Mouse (Mus musculus): Measurements from ENCODE around the gene Csf2ra.

DNA sequence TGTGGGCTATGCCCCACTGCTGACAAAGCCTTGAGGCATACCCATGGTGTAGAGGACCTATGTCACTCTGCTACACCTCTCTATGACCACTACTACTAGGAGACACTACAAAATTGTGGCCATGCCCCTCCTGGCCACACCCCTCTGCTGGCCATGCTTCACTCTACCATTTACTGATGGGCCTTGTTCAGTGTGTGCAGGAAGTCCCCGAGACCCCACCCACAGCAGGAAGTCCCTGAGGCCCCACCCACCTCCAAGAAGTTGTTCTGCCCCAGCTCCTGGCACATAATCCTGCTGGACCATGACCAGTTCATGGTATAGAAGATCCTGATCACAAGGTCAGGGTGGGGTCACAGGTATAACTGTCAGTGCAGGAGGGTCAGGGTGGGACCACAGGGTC lies 33.0 kb upstream of the Csf2ra start:
- TF ChIP-seq POLR2A (IDR thresholded peaks at IDR 0.05; ENCODE audit: insufficient read length, low read depth) (no peak), POLR2AphosphoS2 (IDR thresholded peaks at IDR 0.05; ENCODE audit: insufficient read length, low read depth) (no peak), TCF12 (IDR thresholded peaks at IDR 0.05; ENCODE audit: insufficient read depth, poor library complexity, severe bottlenecking) (no peak)

All from myocyte (in vitro differentiated cells).